Comparison of ENCODE assay signal across 11 mouse cellular contexts in genomic region chr2:157752374-157752743, GRCm38 (mm10). TPM values are rescaled to one million over a fixed set of nuclear protein-coding genes. Genes with fewer than 3 reads are reported as not detected.
DNase-seq lines count a peak whose midpoint lies in the region; ATAC-seq lines count a peak whose summit lies in the region.
"Had no signal": no experiment of that assay in that cellular context is flagged by ENCODE, and none has a peak within 500 bp of the region (broad histone marks: within the 10 kb centered on the region; RNA-seq: fewer than 3 reads in every experiment).

No protein-coding gene starts in this region.

- no peaks in the 10 kb centered on the region for H3K27me3 ChIP-seq in forebrain, embryonic 13.5 days
- H3K27me3 ChIP-seq in liver, embryonic 13.5 days, result no peaks in the 10 kb centered on the region
- no peaks in the 10 kb centered on the region for H3K27me3 ChIP-seq in neural tube, embryonic 14.5 days (ENCODE audit: control insufficient read depth, insufficient read depth, low read length)
- H3K27me3 ChIP-seq: heart, embryonic 15.5 days; Patski had no signal

- peak overlapping the region; percentile 95 for H3K27ac ChIP-seq in forebrain, embryonic 13.5 days
- no peak overlapping the region for H3K27ac ChIP-seq in liver, embryonic 13.5 days
- H3K27ac ChIP-seq in neural tube, embryonic 14.5 days (ENCODE audit: low read depth, low read length), result peak overlapping the region; percentile 84
- H3K27ac ChIP-seq: heart, embryonic 15.5 days; macrophage had no signal

- H3K4me3 ChIP-seq in forebrain, embryonic 13.5 days, result no peak overlapping the region
- H3K4me3 ChIP-seq in liver, embryonic 13.5 days (replicated peaks), result no peak overlapping the region
- H3K4me3 ChIP-seq in neural tube, embryonic 14.5 days (ENCODE audit: low read depth, low read length), result no peak overlapping the region
- H3K4me3 ChIP-seq: heart, embryonic 15.5 days had no signal

- H3K4me2 ChIP-seq in forebrain, embryonic 13.5 days, result peak overlapping the region; percentile 40
- H3K4me2 ChIP-seq in liver, embryonic 13.5 days, result 0 out of 2 replicates have a peak overlapping the region, but pooled peaks have one; percentile 4
- peak overlapping the region; percentile 22; the same call in 1 of the 2 replicates for H3K4me2 ChIP-seq in neural tube, embryonic 14.5 days (ENCODE audit: low read depth, low read length)

- intact Hi-C loops in left cerebral cortex, postnatal 4 days (cut with DNase I), result no loop called here
- intact Hi-C loops in left cerebral cortex, postnatal 36 days (cut with DNase I), result no loop called here

- peaks cover 65% of the 10 kb centered on the region for H3K4me1 ChIP-seq in forebrain, embryonic 13.5 days
- peaks cover 32% of the 10 kb centered on the region for H3K4me1 ChIP-seq in liver, embryonic 13.5 days (replicated peaks)
- peaks cover 46% of the 10 kb centered on the region for H3K4me1 ChIP-seq in neural tube, embryonic 14.5 days (ENCODE audit: control insufficient read depth, insufficient read depth, low read length)

- no peaks in the 10 kb centered on the region for H3K9me3 ChIP-seq in forebrain, embryonic 13.5 days (replicated peaks)
- no peaks in the 10 kb centered on the region for H3K9me3 ChIP-seq in liver, embryonic 13.5 days (replicated peaks)
- no peaks in the 10 kb centered on the region for H3K9me3 ChIP-seq in neural tube, embryonic 14.5 days (ENCODE audit: control insufficient read depth, low read length)
- H3K9me3 ChIP-seq: heart, embryonic 15.5 days had no signal

- H3K36me3 ChIP-seq in forebrain, embryonic 13.5 days (ENCODE audit: poor library complexity, severe bottlenecking), result no peaks in the 10 kb centered on the region
- H3K36me3 ChIP-seq in liver, embryonic 13.5 days, result 0 out of 2 replicates have a peak, but pooled peaks cover 3% of the 10 kb centered on the region
- no peaks in the 10 kb centered on the region for H3K36me3 ChIP-seq in neural tube, embryonic 14.5 days (ENCODE audit: control insufficient read depth, insufficient read depth, low read length)
- H3K36me3 ChIP-seq: heart, embryonic 15.5 days had no signal

- no peak for ATAC-seq in forebrain, embryonic 13.5 days
- peak; percentile 66 for ATAC-seq in liver, embryonic 13.5 days (ENCODE audit: low read depth)
- ATAC-seq in neural tube, embryonic 14.5 days (ENCODE audit: low read depth), result no peak
- ATAC-seq: Patski had no signal

- DNase-seq in left cerebral cortex, postnatal 4 days, result peak; percentile 23
- DNase-seq in left cerebral cortex, postnatal 36 days (ENCODE audit: low spot score in 2 of 2), result no peak
- no peak for DNase-seq in liver, embryonic 13.5 days
- DNase-seq in spleen, postnatal 10 days (ENCODE audit: low spot score in 2 of 2), result no peak
- DNase-seq in yolk sac, embryonic 10.5 days (ENCODE audit: low spot score), result no peak
- no peak for DNase-seq in B cell, adult 2 months

- H3K9ac ChIP-seq in forebrain, embryonic 13.5 days, result no peak overlapping the region; the same call in 1 of the 2 replicates
- H3K9ac ChIP-seq in liver, embryonic 13.5 days, result no peak overlapping the region
- peak overlapping the region; percentile 25; the same call in 1 of the 2 replicates for H3K9ac ChIP-seq in neural tube, embryonic 14.5 days (replicated peaks; ENCODE audit: low read depth, low read length)
- H3K9ac ChIP-seq: heart, embryonic 15.5 days had no signal

- WGBS in forebrain, embryonic 13.5 days, result 46% methylated on average over 7 of the region's 7 CpGs
- WGBS in liver, embryonic 13.5 days (ENCODE audit: insufficient replicate concordance), result 65% methylated on average over 7 of the region's 7 CpGs
- 32% methylated on average over 7 of the region's 7 CpGs for WGBS in neural tube, embryonic 14.5 days

RNA-seq across cellular contexts. Expression of gene Ctnnbl1, which starts 15.2 kb away (rescaled TPM):
- 10 to 100 TPM; 32.8 to 39.3 TPM for total RNA-seq in left cerebral cortex, postnatal 4 days (2021)
- 10 to 100 TPM; 27.1 to 29.6 TPM for total RNA-seq in left cerebral cortex, postnatal 36 days (2021)
- 96.6 and 97.1 TPM in 2 replicates for polyA plus RNA-seq in forebrain, embryonic 13.5 days (2015; fragmentation: Nextera tagmentation; extraction: Ambion mirVana)
- polyA plus RNA-seq in liver, embryonic 13.5 days (2015; fragmentation: Nextera tagmentation; extraction: Ambion mirVana), result 28.8 and 33.6 TPM in 2 replicates
- 59.4 and 65.6 TPM in 2 replicates for polyA plus RNA-seq in neural tube, embryonic 14.5 days (2014; fragmentation: Nextera tagmentation; extraction: Ambion mirVana)
